Mouse (Mus musculus) CD4-positive naive resting alpha-beta T cell, adult 76 days (primary cell): Measurements from ENCODE around the gene Gm21981. TPM values are rescaled to one million over a fixed set of nuclear protein-coding genes. Genes with fewer than 3 reads are reported as not detected.

Experiments used
- total RNA-seq: library from RNA; stranded (reverse); gene quantifications from one replicate; pipeline ENCODE4 v1.2.4, GENCODE M21; 2023

Gene Gm21981
- not detected for total RNA-seq

DNA sequence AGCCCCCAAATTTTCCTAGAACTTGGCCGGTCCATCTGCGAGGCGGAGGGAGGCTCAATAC lies at the start of gene Gm21981:
Gene Gm21981, minus strand, starts transcription at position 14 of the 61 bp plus-strand sequence.

DNA sequence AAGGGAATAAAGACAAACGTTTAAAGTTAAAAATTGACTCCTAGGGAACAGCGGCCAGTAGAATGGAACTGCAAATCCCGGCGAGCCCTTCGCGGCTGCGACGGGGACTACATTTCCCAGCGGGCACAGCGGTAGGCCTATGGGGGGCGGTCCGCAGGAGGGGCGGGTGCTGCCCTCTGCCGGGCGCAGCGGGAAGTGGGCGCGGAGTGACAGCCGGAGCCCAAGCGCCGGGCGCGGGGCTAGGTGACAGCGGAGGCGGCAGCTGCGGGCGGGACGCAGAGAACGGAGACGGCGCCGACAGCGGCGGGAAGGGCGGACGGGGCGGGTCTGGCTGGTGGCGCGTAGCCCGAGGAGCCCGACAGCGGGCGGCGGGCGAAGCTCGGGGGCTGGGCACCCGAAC lies 42.6 kb upstream of the Gm21981 start, which contains the start of gene Tfeb:
Gene Tfeb, plus strand, starts transcription at position 175 of the 400 bp plus-strand sequence.

GRCm38 (mm10) chr17:47726566-47726965 lies 32.3 kb upstream of the Gm21981 start, which contains the start of gene Pgc:
TSS of gene Pgc (plus strand) at chr17:47726842.

DNA sequence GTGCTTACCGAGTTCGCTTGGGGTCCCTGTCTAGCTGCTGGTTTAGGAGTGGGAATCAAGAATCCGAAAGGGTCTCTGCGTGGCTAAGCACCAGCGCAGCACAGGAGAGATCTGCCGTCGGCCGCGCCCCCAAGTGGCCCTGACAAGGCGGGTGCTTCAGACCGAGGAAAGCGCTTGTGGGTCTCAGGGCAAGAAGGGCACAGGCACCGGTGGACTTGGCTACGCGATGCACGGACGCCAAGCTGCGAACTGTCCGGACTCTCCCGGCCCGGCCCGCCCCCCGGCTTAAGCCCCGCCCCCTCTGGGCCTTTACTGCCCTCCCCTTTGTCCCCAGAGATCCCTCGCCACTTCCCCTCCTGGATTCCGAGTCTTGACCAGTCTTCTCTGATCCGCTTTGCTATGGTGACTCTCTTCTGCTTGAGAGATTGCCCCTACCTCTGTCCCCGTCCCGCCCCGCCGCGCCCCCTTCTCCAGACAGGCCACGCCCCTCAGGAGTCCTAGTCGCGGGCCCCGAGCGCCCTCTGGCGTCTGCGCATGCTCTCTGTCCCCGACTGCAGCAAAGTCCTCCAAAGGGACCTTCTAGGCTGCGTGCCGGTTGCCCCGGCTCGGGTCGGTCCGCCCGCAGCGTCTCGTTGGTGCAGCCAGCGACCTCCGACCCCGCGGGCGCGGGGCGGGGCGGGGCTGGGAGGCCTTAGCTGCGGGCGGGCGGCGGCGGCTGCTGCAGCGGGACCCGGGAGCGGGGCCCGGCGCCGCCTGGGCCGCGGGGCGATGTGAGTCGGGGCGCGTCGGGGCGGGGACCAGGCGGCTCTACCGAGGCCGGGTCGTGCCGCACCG lies 465 bp upstream of the Gm21981 start, which contains the start of gene Prickle4:
Gene Prickle4, minus strand, starts transcription at position 234 of the 834 bp plus-strand sequence.

GRCm38 (mm10) chr17:47688608-47689575 lies 5.4 kb downstream of the Gm21981 start, which contains the start of gene Frs3:
TSS of gene Frs3 (plus strand) at chr17:47689030.

GRCm38 (mm10) chr17:47688344-47688607 lies 6.0 kb downstream of the Gm21981 start, which contains the start of gene Tomm6:
TSS of gene Tomm6 (minus strand) at chr17:47688386.

Other genes starting within 250 kb of the Gm21981 start
- 88.3 TPM for gene Taf8, start 192.2 kb downstream of the Gm21981 start, total RNA-seq
- 419 TPM for gene Ccnd3, start 189.4 kb downstream of the Gm21981 start, total RNA-seq
- gene Bysl, start 83.0 kb downstream of the Gm21981 start, total RNA-seq = 14.7 TPM
- 66.3 TPM for gene Med20, start 82.9 kb downstream of the Gm21981 start, total RNA-seq
- 9.8 TPM for gene Gm20517, start 82.9 kb downstream of the Gm21981 start, total RNA-seq
- gene Usp49, start 63.8 kb downstream of the Gm21981 start, total RNA-seq = 13.2 TPM
- gene Tomm6, start 6.1 kb downstream of the Gm21981 start, total RNA-seq = 125 TPM
- gene Frs3, start 5.4 kb downstream of the Gm21981 start, total RNA-seq = 3.5 TPM
- not detected for gene Prickle4, start 281 bp upstream of the Gm21981 start, total RNA-seq
- gene Pgc, start 32.4 kb upstream of the Gm21981 start, total RNA-seq = not detected
- gene Tfeb, start 42.6 kb upstream of the Gm21981 start, total RNA-seq = 37.5 TPM
- gene Mdfi, start 140.2 kb upstream of the Gm21981 start, total RNA-seq = 1.1 TPM
- gene Foxp4, start 230.2 kb upstream of the Gm21981 start, total RNA-seq = 75.2 TPM